Mouse (Mus musculus): Measurements from ENCODE around the gene Trim30c. TPM values are rescaled to one million over a fixed set of nuclear protein-coding genes. Genes with fewer than 3 reads are reported as not detected.

Gene Trim30c
- 0.10 and 0.19 TPM in 2 replicates for polyA plus RNA-seq (2012; rRNA removed)
- polyA plus RNA-seq (2014; fragmentation: Nextera tagmentation; extraction: Ambion mirVana) = 0.15 and 0.20 TPM in 2 replicates

DNA sequence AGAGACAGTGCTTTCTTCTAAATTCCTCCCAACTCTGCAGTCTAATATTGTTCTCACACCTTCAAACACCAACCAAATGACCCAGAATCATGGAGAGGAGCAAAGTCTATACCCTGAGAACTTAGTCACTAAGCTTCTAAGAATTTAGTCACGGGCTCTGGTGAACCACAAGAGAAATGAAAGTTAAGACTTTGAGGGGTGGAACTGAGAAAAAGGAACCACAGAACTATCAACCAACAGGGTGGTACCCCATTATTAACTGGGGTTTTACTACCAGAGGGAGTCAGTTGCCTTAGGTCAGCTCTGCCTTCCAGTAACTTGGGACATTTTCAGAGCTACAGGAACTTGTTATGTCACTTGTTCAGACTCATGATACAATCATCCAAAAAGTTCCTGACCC lies at the start of gene Trim30c:
TSS of gene Trim30c (minus strand) at position 140 of the 400 bp plus-strand sequence.
- no peak within 1 kb of the TSS for H3K4me2 ChIP-seq (ENCODE audit: low read depth)
- TF ChIP-seq EP300 (IDR thresholded peaks at IDR 0.05; ENCODE audit: low read depth) (no peak), CTCF (IDR thresholded peaks at IDR 0.05; ENCODE audit: low read depth) (no peak)

GRCm38 (mm10) chr7:104445961-104446645 lies 45.5 kb upstream of the Trim30c start:
- Histone ChIP-seq H3K4me2 (ENCODE audit: low read depth) (peak overlapping the region; percentile 28; the same call in 1 of the 2 replicates), H3K4me3 (ENCODE audit: insufficient read depth in 1 of 2, low read depth in 2 of 2, low read length in 2 of 2) (0 out of 4 replicates have a peak overlapping the region, but pooled peaks of 1 of the 2 experiments have one; percentile 9), H3K9ac (replicated peaks) (no peak overlapping the region), H3K4me1 (replicated peaks; ENCODE audit: control insufficient read depth in 2 of 2, insufficient read depth in 2 of 2, low read length in 1 of 2) (no peaks in the 10 kb centered on the region; a peak in 1 of 4 replicates), H3K36me3 (replicated peaks; ENCODE audit: control insufficient read depth, insufficient read depth, low read depth) (no peaks in the 10 kb centered on the region), H3K9me3 (ENCODE audit: control insufficient read depth, low read length) (no peaks in the 10 kb centered on the region), H3K27ac (no peak overlapping the region), H3K27me3 (ENCODE audit: control insufficient read depth, insufficient read depth, low read length) (no peaks in the 10 kb centered on the region)
- 9% methylated on average over 2 of the region's 2 CpGs for WGBS (ENCODE audit: insufficient replicate concordance)
- DNase-seq (ENCODE audit: low read depth in 3 of 3, low spot score in 3 of 3) (peak in 2 of 3 experiments; percentile 26 to 29), ATAC-seq (ENCODE audit: insufficient read depth) (peak; percentile 60)
- peak; percentile 23; the same call in 1 of the 2 replicates for TF ChIP-seq CTCF (IDR thresholded peaks at IDR 0.05; ENCODE audit: low read depth)
- TF ChIP-seq EP300 (IDR thresholded peaks at IDR 0.05; ENCODE audit: low read depth) = no peak

More for the DNA sequence above, at the start of gene Trim30c:
- H3K27me3 ChIP-seq (ENCODE audit: control insufficient read depth, insufficient read depth, low read length) = no peaks in the 10 kb centered on the region
- no peaks in the 10 kb centered on the region for H3K36me3 ChIP-seq (replicated peaks; ENCODE audit: control insufficient read depth, insufficient read depth, low read depth)
- WGBS (ENCODE audit: insufficient replicate concordance) = 21% methylated on average over 1 of the region's 1 CpGs
- ATAC-seq (ENCODE audit: insufficient read depth) (no peak), DNase-seq (ENCODE audit: low read depth in 3 of 3, low spot score in 3 of 3) (no peak)
- H3K4me3 ChIP-seq (ENCODE audit: insufficient read depth in 1 of 2, low read depth in 2 of 2, low read length in 2 of 2) = no peak within 1 kb of the TSS
- H3K4me1 ChIP-seq (replicated peaks; ENCODE audit: control insufficient read depth in 2 of 2, insufficient read depth in 2 of 2, low read length in 1 of 2) = no peaks in the 10 kb centered on the region
- no peaks in the 10 kb centered on the region for H3K9me3 ChIP-seq (ENCODE audit: control insufficient read depth, low read length)
- no peak within 1 kb of the TSS for H3K9ac ChIP-seq (replicated peaks)
- no peak within 1 kb of the TSS for H3K27ac ChIP-seq

DNA sequence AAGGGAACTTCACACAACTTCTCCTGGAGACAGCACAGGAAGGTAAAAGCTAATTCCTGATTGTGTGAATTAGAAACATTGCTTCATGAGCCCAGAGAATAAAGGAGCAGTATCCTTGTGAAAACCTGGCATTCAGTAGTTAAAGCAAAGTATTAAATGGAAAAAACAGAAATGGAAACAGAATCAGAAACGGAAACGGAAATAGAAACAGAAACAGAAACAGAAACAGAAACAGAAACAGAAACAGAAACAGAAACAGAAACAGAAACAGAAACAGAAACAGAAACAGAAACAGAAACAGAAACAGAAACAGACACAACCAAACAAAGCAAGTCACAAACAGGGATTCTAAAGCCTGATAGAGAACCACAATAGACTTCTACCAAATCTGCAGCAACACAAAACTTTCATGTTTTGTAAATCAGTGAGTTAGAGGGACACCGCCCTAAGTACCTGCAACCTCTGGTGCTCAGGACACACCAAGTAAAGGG lies 3.9 kb upstream of the Trim30c start:
- no peak overlapping the region for H3K4me3 ChIP-seq (ENCODE audit: insufficient read depth in 1 of 2, low read depth in 2 of 2, low read length in 2 of 2)
- no peaks in the 10 kb centered on the region for H3K36me3 ChIP-seq (replicated peaks; ENCODE audit: control insufficient read depth, insufficient read depth, low read depth)
- no peak overlapping the region for H3K9ac ChIP-seq (replicated peaks)
- no peak overlapping the region for H3K4me2 ChIP-seq (ENCODE audit: low read depth)
- DNase-seq (ENCODE audit: low read depth in 3 of 3, low spot score in 3 of 3) (no peak), ATAC-seq (ENCODE audit: insufficient read depth) (no peak)
- no peaks in the 10 kb centered on the region for H3K9me3 ChIP-seq (ENCODE audit: control insufficient read depth, low read length)
- WGBS (ENCODE audit: insufficient replicate concordance) = 73% methylated on average over 3 of the region's 3 CpGs
- no peak overlapping the region for H3K27ac ChIP-seq
- TF ChIP-seq EP300 (IDR thresholded peaks at IDR 0.05; ENCODE audit: low read depth) = no peak
- no peak for TF ChIP-seq CTCF (IDR thresholded peaks at IDR 0.05; ENCODE audit: low read depth)
- no peaks in the 10 kb centered on the region for H3K27me3 ChIP-seq (ENCODE audit: control insufficient read depth, insufficient read depth, low read length)
- H3K4me1 ChIP-seq (replicated peaks; ENCODE audit: control insufficient read depth in 2 of 2, insufficient read depth in 2 of 2, low read length in 1 of 2) = no peaks in the 10 kb centered on the region

- Histone ChIP-seq H3K4me2 (ENCODE audit: low read depth) (no peak overlapping the region), H3K36me3 (replicated peaks; ENCODE audit: control insufficient read depth, insufficient read depth, low read depth) (no peaks in the 10 kb centered on the region), H3K27me3 (ENCODE audit: control insufficient read depth, insufficient read depth, low read length) (no peaks in the 10 kb centered on the region), H3K4me3 (ENCODE audit: insufficient read depth in 1 of 2, low read depth in 2 of 2, low read length in 2 of 2) (no peak overlapping the region), H3K9ac (replicated peaks) (no peak overlapping the region), H3K9me3 (ENCODE audit: control insufficient read depth, low read length) (no peaks in the 10 kb centered on the region), H3K27ac (no peak overlapping the region), H3K4me1 (replicated peaks; ENCODE audit: control insufficient read depth in 2 of 2, insufficient read depth in 2 of 2, low read length in 1 of 2) (no peaks in the 10 kb centered on the region)
- ATAC-seq (ENCODE audit: insufficient read depth) (0 out of 2 replicates have a peak, but pooled peaks have one; percentile 37), DNase-seq (ENCODE audit: low read depth in 3 of 3, low spot score in 3 of 3) (no peak)
- TF ChIP-seq CTCF (IDR thresholded peaks at IDR 0.05; ENCODE audit: low read depth) (no peak), EP300 (IDR thresholded peaks at IDR 0.05; ENCODE audit: low read depth) (no peak)
Measured at GRCm38 (mm10) chr7:104401140-104401539, 503 bp upstream of the Trim30c start.

GRCm38 (mm10) chr7:104398492-104398891 lies 2.1 kb downstream of the Trim30c start:
- Histone ChIP-seq H3K9ac (replicated peaks) (no peak overlapping the region), H3K4me2 (ENCODE audit: low read depth) (no peak overlapping the region), H3K4me1 (replicated peaks; ENCODE audit: control insufficient read depth in 2 of 2, insufficient read depth in 2 of 2, low read length in 1 of 2) (no peaks in the 10 kb centered on the region), H3K27me3 (ENCODE audit: control insufficient read depth, insufficient read depth, low read length) (no peaks in the 10 kb centered on the region), H3K9me3 (ENCODE audit: control insufficient read depth, low read length) (no peaks in the 10 kb centered on the region), H3K4me3 (ENCODE audit: insufficient read depth in 1 of 2, low read depth in 2 of 2, low read length in 2 of 2) (no peak overlapping the region), H3K36me3 (replicated peaks; ENCODE audit: control insufficient read depth, insufficient read depth, low read depth) (no peaks in the 10 kb centered on the region), H3K27ac (no peak overlapping the region)
- 59% methylated on average over 1 of the region's 1 CpGs for WGBS (ENCODE audit: insufficient replicate concordance)
- TF ChIP-seq CTCF (IDR thresholded peaks at IDR 0.05; ENCODE audit: low read depth) (no peak), EP300 (IDR thresholded peaks at IDR 0.05; ENCODE audit: low read depth) (no peak)
- ATAC-seq (ENCODE audit: insufficient read depth) (no peak), DNase-seq (ENCODE audit: low read depth in 3 of 3, low spot score in 3 of 3) (no peak)

All from liver, embryonic 14.5 days (tissue).